Mouse (Mus musculus): ENCODE results near the gene Gm21748. TPM values are rescaled to one million over a fixed set of nuclear protein-coding genes. Genes with fewer than 3 reads are reported as not detected.
"Not testable (repeated sequence)": the region's sequence is repeated elsewhere in the genome, so short reads cannot be mapped to it uniquely, and the experiment has no call there.

Gene Gm21748
- total RNA-seq (2021): not detected

- DNase-seq (ENCODE audit: low spot score in 2 of 2); intact Hi-C loops (cut with DNase I): not testable (repeated sequence)
Measured at GRCm38 (mm10) chrY:90839077-90839476, at the start of gene Gm21748. TSS of gene Gm21748 (minus strand) at chrY:90839177.

Other genes with a start within 250 kb of the Gm21748 start
- gene Gm21860, start 84.4 kb downstream of the Gm21748 start, total RNA-seq (2021): not detected
- gene Gm47283, start 54.4 kb downstream of the Gm21748 start, total RNA-seq (2021): not detected